Mouse (Mus musculus) cortical plate, adult 2 months (tissue): ENCODE measurements around the gene Huwe1.

Experiments used
- CTCF ChIP-seq: fragments of 200-500 bp; IDR thresholded peaks from 2 replicates; pipeline ENCODE4 v1.5.1; 2011; ENCODE audit warnings: mild to moderate bottlenecking, control low read depth, low read length; ENCODE audit not compliant: insufficient read depth; ENCODE audit errors: extremely low read depth
- POLR2A ChIP-seq: fragments of 200-500 bp; IDR thresholded peaks from 2 replicates; pipeline ENCODE4 v1.6.1; 2011; ENCODE audit warnings: mild to moderate bottlenecking, low read length, control low read depth; ENCODE audit not compliant: insufficient read depth; ENCODE audit errors: extremely low read depth

DNA sequence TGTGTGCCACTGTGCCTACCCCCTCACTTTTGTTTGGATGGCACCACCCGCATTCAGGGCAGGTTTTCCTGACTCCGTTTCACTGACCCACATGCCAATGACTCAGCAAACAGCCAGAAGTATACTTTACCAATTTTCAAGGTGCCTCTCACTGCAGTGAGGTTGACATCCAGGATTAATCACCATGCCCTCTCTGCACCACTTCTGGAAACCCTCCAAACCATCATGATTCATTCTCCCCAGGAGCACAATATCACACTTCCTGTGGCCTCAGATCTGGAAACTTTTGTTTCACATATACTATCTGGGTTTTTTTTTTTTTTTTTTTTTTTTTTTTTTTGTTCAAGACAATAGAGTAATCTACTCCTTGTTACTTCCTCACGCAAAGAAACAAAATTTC lies 150.6 kb downstream of the Huwe1 start:
- TF ChIP-seq CTCF (no peak), POLR2A (no peak)
